Comparison of ENCODE assay signal across 7 mouse cellular contexts in the genomic region with DNA sequence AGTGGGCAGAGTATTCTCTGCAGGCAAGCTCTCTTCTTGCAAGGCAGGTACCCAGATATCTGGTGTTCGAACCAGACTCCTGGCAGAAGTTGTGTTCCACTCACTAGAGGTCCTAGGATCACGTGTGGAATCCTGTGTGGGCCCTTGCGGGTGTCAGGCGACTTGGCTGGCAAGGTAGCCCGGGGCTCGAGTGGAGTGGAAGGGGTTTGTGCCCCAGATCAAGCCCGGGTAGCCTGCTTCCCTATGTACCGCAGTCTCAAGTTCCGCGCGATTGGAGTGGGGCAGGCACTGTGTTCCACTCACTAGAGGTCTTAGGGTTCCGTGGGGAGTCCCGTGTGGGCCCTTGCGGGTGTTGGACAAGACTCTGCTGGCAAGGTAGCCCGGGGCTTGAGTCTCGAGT.
DNase-seq lines count a peak whose midpoint lies in the region; TF ChIP-seq lines count a peak whose summit lies in the region.
"Not testable (repeated sequence)": the region's sequence is repeated elsewhere in the genome, so short reads cannot be mapped to it uniquely, and the experiment has no call there.

No protein-coding gene starts in this region.

- WGBS in kidney, adult 2 months: 91% methylated on average over 16 of the region's 16 CpGs

- DNase-seq in adrenal gland, postnatal 10 days: peak; percentile 2
- DNase-seq in cerebellum, postnatal 25 days: peak; percentile 3
- DNase-seq in kidney, adult 2 months: peak; percentile 1
- peak; percentile 1 for DNase-seq in lung, postnatal 10 days
- DNase-seq in spleen, adult 18-20 months: peak; percentile 9 to 13
- DNase-seq in thymus, postnatal 36 days: peak; percentile 6 to 11

- H3K4me1 ChIP-seq in E14TG2a.4 (replicated peaks; ENCODE audit: low read depth, low read length); kidney, adult 2 months (ENCODE audit: control insufficient read depth, insufficient read depth, low read length): not testable (repeated sequence)

- not testable (repeated sequence) for H3K9me3 ChIP-seq in E14TG2a.4 (ENCODE audit: low read length)

- TF ChIP-seq CTCF in E14TG2a.4 (conservative IDR thresholded peaks at IDR 0.05; ENCODE audit: low read length); kidney, adult 2 months (conservative IDR thresholded peaks at IDR 0.05; ENCODE audit: insufficient read depth, insufficient read length, low read depth, low read length): not testable (repeated sequence)

- peak overlapping the region; percentile 52 for H3K4me3 ChIP-seq in E14TG2a.4 (replicated peaks; ENCODE audit: low read length)
- H3K4me3 ChIP-seq in kidney, adult 2 months (ENCODE audit: insufficient read depth, low read depth, low read length): not testable (repeated sequence)

- H3K27ac ChIP-seq in kidney, adult 2 months (ENCODE audit: insufficient read depth, low read depth, low read length): not testable (repeated sequence)

- TF ChIP-seq POLR2A in kidney, adult 2 months (IDR thresholded peaks at IDR 0.05; ENCODE audit: low read depth, low read length): not testable (repeated sequence)

- H3K27me3 ChIP-seq in E14TG2a.4 (ENCODE audit: insufficient read depth, low read length); kidney, adult 2 months (replicated peaks; ENCODE audit: control insufficient read depth, insufficient read depth, low read length): not testable (repeated sequence)

- H3K36me3 ChIP-seq in E14TG2a.4 (ENCODE audit: insufficient read depth, low read length); kidney, adult 2 months (ENCODE audit: control insufficient read depth, insufficient read depth, low read length): not testable (repeated sequence)
